Mouse (Mus musculus) small intestine, adult 2 months (tissue): ENCODE data around the gene Cbwd1. TPM values are rescaled to one million over a fixed set of nuclear protein-coding genes. Genes with fewer than 3 reads are reported as not detected.

Experiments
- H3K27ac ChIP-seq: fragments of 200-500 bp; 2 replicates; pipeline ENCODE4 v1.5.1; 2012; ENCODE audit warnings: low read depth, low read length, control low read depth, inconsistent platforms; ENCODE audit not compliant: insufficient read depth
- H3K27me3 ChIP-seq: fragments of 200-500 bp; 2 replicates; pipeline ENCODE4 v1.6.1; 2012; ENCODE audit warnings: mild to moderate bottlenecking, moderate library complexity, low read length, inconsistent platforms; ENCODE audit not compliant: control insufficient read depth, insufficient read depth
- H3K36me3 ChIP-seq: fragments of 200-500 bp; 2 replicates; pipeline ENCODE4 v1.6.1; 2012; ENCODE audit warnings: mild to moderate bottlenecking, low read length, control low read depth, inconsistent platforms; ENCODE audit not compliant: control insufficient read depth, insufficient read depth
- H3K4me1 ChIP-seq: fragments of 200-500 bp; 2 replicates; pipeline ENCODE4 v1.6.1; 2012; ENCODE audit warnings: low read length, inconsistent platforms, mixed read lengths; ENCODE audit not compliant: control insufficient read depth, insufficient read depth, insufficient read length
- H3K4me3 ChIP-seq: fragments of 200-500 bp; 2 replicates; pipeline ENCODE4 v1.5.1; 2012; ENCODE audit warnings: low read depth, mild to moderate bottlenecking, control low read depth, inconsistent platforms, low read length, moderate library complexity
- CTCF ChIP-seq: fragments of 200-500 bp; IDR thresholded peaks from 2 replicates; pipeline ENCODE4 v1.5.1; 2012; ENCODE audit warnings: low read depth, mild to moderate bottlenecking, control low read depth, inconsistent platforms, low read length, moderate library complexity, mixed read lengths; ENCODE audit not compliant: insufficient replicate concordance, insufficient read length; ENCODE audit errors: extremely low read depth
- POLR2A ChIP-seq: fragments of 200-500 bp; IDR thresholded peaks from 2 replicates; pipeline ENCODE4 v1.6.1; 2012; ENCODE audit warnings: low read depth, mild to moderate bottlenecking, control low read depth, inconsistent platforms, low read length, moderate library complexity
- WGBS: fragments of 180-500 bp; shearing (Covaris S2); methylation state at CpG from one replicate; pipeline ENCODE4 v1.1.7; 2018; 5-methylcytosine and 5-hydroxymethylcytosine counted together
- polyA plus RNA-seq: library from polyadenylated mRNA; depleted of rRNA; stranded (reverse); fragments of >200 nt; gene quantifications from 2 replicates; pipeline ENCODE4 v1.2.3, GENCODE M21; 2012

The Cbwd1 gene
- polyA plus RNA-seq, 1 experiment: 0.62 TPM

- 3% methylated on average over 27 of the region's 27 CpGs for WGBS
- Histone ChIP-seq H3K27ac (no peak within 1 kb of the TSS), H3K4me1 (peaks cover 9% of the 10 kb centered on the region), H3K36me3 (no peaks in the 10 kb centered on the region), H3K27me3 (peaks cover 56% of the 10 kb centered on the region), H3K4me3 (peak within 1 kb of the TSS; percentile 28)
- TF ChIP-seq POLR2A (no peak), CTCF (no peak)
Measured at GRCm38 (mm10) chr19:24900581-24901220, 60.7 kb downstream of the Cbwd1 start, which contains the start of gene Foxd4. Foxd4 (minus strand) TSS chr19:24901197.

DNA sequence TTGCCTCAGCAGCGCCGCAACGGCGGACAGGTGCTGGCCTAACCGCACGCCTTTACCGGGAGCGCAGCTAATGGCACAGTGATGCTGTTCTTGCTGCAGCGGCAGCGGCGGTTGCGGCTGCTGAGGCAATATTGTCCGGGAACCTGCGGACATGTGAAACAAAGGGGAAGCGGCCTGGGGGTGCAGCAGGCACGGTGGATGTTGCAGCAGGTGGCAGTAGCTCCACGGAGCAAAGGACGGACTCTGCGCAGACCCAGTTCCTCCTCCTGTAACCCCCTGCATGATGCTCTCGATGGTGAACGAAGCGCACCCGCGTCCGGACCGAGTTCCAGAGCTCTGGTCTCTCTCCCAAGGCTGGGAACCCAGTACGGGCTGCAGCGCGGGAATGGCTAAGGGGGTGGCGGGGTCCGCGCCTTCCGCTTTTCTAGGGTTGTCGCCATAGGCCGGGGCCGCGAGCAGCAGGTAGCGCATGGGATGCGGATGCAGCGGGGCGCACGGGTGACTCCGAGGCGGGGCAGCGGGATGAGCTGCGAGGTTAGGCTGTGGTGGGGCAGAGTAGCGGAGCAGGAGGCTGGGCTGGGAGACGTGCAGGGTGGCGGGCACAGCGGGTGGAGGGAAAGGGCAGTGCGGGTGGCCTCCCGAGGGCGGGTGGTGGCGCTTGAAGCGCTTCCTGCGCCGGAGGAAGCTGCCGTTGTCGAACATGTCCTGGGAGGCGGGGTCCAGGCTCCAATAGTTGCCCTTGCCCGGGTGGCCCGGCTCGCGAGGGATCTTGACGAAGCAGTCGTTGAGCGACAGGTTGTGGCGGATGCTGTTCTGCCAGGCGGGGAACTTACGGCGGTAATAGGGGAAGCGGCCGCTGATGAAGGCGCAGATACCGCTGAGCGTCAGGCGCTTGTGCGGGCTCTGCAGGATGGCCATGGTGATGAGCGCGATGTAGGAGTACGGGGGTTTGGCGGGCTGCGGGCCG is 61.5 kb downstream of the Cbwd1 start:
- 1% methylated on average over 84 of the region's 84 CpGs for WGBS
- no peaks in the 10 kb centered on the region for H3K36me3 ChIP-seq
- H3K27ac ChIP-seq: no peak overlapping the region
- peak; percentile 10; the same call in 1 of the 2 replicates for TF ChIP-seq POLR2A
- no peak for TF ChIP-seq CTCF
- peak overlapping the region; percentile 28 for H3K4me3 ChIP-seq
- peaks cover 56% of the 10 kb centered on the region for H3K27me3 ChIP-seq
- H3K4me1 ChIP-seq: peaks cover 9% of the 10 kb centered on the region

DNA sequence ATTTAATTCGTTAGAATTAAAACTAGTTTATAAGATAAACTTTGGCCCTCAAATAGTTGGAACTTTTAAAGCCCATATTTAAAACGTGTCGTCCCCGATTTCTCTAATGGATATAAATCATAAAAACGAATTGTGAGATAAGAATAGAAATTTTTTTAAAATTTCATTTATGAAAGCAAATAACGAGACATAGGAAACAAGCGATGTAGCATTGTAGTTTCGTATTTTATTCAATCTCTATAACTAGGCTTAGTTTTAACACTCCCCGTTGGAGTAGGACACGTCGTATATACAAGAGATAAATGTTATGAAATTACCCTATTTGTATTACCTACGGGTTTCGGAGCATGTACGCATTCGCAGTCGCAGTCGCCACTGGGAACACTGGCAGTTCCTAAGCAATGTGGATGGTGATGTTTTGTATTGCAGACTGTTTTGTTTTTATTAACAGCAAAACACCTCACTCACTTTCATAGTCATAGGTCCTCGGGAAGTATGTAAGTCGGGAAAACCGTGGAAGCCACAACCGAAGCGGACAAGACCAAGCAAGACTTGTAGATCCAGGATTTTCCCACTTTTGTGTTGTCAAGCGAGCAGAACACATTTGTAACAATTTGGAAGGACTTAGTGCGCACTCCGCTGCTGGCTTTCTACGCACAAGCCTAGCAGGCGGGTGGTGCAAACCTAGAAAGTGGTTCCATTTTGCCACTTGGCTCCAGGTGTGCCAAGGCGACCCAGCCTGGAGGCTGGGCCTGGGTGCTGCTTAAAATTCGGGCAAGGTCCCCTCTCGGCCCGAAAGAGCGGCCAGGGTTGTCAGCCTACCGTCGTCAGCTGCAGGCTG is 62.5 kb downstream of the Cbwd1 start:
- Histone ChIP-seq H3K27me3 (peaks cover 56% of the 10 kb centered on the region), H3K27ac (no peak overlapping the region), H3K36me3 (no peaks in the 10 kb centered on the region), H3K4me1 (peaks cover 9% of the 10 kb centered on the region), H3K4me3 (no peak overlapping the region; the same call in 1 of the 2 replicates)
- 7% methylated on average over 34 of the region's 34 CpGs for WGBS
- no peak for TF ChIP-seq POLR2A
- TF ChIP-seq CTCF: no peak

DNA sequence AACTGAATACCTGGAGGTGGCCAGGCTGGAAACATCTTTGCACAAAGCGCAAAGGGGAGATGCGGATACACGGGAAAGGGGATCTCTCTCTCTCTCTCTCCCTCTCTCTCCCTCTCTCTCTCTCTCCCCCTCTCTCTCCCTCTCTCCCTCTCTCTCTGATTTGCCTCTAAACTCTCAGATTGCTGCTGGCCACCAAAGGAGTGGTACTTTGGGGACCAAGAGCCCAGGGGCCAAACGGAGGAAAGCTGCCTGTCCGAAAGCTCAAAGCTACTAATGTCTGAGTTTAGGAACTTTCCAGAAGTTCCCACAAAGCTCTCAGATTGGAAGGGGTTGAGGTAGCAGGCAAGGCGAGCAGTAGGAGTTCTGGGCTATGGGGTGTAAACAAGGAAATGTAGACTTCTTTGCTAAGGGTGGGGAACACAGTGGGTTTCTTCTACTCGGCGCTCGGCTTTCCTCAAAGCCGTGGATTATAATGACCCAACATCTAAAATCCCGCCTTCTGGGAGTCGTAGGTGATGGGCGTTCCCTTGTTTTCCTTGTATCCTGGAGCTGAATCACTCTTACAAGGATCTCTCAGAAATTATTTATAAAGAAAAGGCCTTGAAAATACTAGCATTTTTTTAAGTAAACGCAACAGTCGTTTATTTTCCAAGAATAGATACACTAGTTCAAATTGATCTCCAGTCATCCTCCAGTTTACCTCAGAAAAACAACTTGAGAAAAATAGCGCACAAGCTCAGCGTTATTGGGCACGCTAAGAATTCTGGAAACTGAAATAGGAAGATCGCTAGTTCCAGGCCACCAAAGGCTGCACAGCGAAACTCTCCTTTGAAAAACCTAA is 63.3 kb downstream of the Cbwd1 start:
- peaks cover 54% of the 10 kb centered on the region for H3K27me3 ChIP-seq

GRCm38 (mm10) chr19:24897006-24897895 is 64.2 kb downstream of the Cbwd1 start:
- 3% methylated on average over 57 of the region's 57 CpGs for WGBS
- Histone ChIP-seq H3K36me3 (no peaks in the 10 kb centered on the region), H3K27me3 (peaks cover 50% of the 10 kb centered on the region), H3K4me3 (no peak overlapping the region), H3K4me1 (peaks cover 9% of the 10 kb centered on the region), H3K27ac (no peak overlapping the region)
- TF ChIP-seq POLR2A (no peak), CTCF (no peak)

More for the DNA sequence above, 63.3 kb downstream of the Cbwd1 start:
- TF ChIP-seq POLR2A: no peak
- TF ChIP-seq CTCF: no peak
- H3K36me3 ChIP-seq: no peaks in the 10 kb centered on the region
- 5% methylated on average over 20 of the region's 20 CpGs for whole genome bisulfite sequencing
- no peak overlapping the region for H3K27ac ChIP-seq
- peaks cover 9% of the 10 kb centered on the region for H3K4me1 ChIP-seq
- no peak overlapping the region for H3K4me3 ChIP-seq

DNA sequence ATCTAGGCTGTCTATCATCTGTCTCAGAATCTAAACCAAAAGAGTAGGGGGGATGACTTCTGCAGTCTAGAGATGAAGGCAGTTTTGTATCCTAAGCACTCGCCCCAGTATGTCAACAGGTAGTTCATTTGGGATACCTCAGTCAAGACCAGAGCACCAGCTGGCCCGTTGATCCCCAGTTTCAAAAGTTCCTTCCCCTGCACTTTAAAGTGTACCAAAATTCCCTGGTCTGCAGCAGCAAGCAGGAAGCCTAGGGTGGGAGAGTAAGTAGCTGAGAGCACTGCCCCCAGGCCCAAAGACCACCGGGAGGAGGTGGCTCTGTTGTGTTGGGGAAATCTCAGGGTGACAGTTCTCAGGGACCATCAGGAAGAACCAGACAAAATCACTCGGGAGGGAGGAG is 64.9 kb downstream of the Cbwd1 start:
- Histone ChIP-seq H3K4me1 (peaks cover 9% of the 10 kb centered on the region), H3K36me3 (no peaks in the 10 kb centered on the region), H3K27ac (no peak overlapping the region), H3K27me3 (peaks cover 44% of the 10 kb centered on the region), H3K4me3 (no peak overlapping the region)
- WGBS: 17% methylated on average over 4 of the region's 4 CpGs
- TF ChIP-seq POLR2A (no peak), CTCF (no peak)
